Mouse (Mus musculus) cerebellum, adult 2 months (tissue): ENCODE measurements around the gene Usp49. TPM values are rescaled to one million over a fixed set of nuclear protein-coding genes. Genes with fewer than 3 reads are reported as not detected.
"Not testable (repeated sequence)": the region's sequence is repeated elsewhere in the genome, so short reads cannot be mapped to it uniquely, and the experiment has no call there.

Experiments
- DNase-seq, 2 experiments: peaks; one replicate each; pipeline ENCODE4 v3.0.0; 2021
- H3K27ac ChIP-seq: fragments of 200-500 bp; 2 replicates; pipeline ENCODE4 v1.5.1; 2012; ENCODE audit warnings: low read length, control low read depth, inconsistent platforms; ENCODE audit not compliant: insufficient read depth
- H3K27me3 ChIP-seq: fragments of 200-500 bp; 2 replicates; pipeline ENCODE4 v1.6.1; 2012; ENCODE audit warnings: inconsistent platforms, mild to moderate bottlenecking, low read length, moderate library complexity; ENCODE audit not compliant: control insufficient read depth, insufficient read depth
- H3K4me1 ChIP-seq: fragments of 200-500 bp; 2 replicates; pipeline ENCODE4 v1.6.1; 2011; ENCODE audit warnings: low read length; ENCODE audit not compliant: control insufficient read depth, insufficient read depth
- H3K4me3 ChIP-seq: fragments of 200-500 bp; replicated peaks from 2 replicates; pipeline ENCODE3; 2011; ENCODE audit warnings: mild to moderate bottlenecking, low read depth, low read length, control low read depth; ENCODE audit not compliant: insufficient read depth
- CTCF ChIP-seq: fragments of 200-500 bp; IDR thresholded peaks from 2 replicates; pipeline ENCODE4 v1.5.1; 2011; ENCODE audit warnings: low read depth, mild to moderate bottlenecking, control low read depth, low read length, moderate library complexity, borderline replicate concordance; ENCODE audit not compliant: insufficient read depth
- POLR2A ChIP-seq: fragments of 200-500 bp; IDR thresholded peaks from 2 replicates; pipeline ENCODE4 v1.6.1; 2011; ENCODE audit warnings: low read length, control low read depth, borderline replicate concordance; ENCODE audit not compliant: insufficient read depth
- WGBS: fragments of 180-500 bp; shearing (Covaris S2); methylation state at CpG from one replicate; pipeline ENCODE4 v1.1.7; 2018; 5-methylcytosine and 5-hydroxymethylcytosine counted together
- polyA plus RNA-seq: library from polyadenylated mRNA; depleted of rRNA; stranded (reverse); fragments of >200 nt; gene quantifications from 2 replicates; pipeline ENCODE4 v1.2.3, GENCODE M21; 2012

The Usp49 gene
- polyA plus RNA-seq, 1 experiment: 11.2 TPM

DNA sequence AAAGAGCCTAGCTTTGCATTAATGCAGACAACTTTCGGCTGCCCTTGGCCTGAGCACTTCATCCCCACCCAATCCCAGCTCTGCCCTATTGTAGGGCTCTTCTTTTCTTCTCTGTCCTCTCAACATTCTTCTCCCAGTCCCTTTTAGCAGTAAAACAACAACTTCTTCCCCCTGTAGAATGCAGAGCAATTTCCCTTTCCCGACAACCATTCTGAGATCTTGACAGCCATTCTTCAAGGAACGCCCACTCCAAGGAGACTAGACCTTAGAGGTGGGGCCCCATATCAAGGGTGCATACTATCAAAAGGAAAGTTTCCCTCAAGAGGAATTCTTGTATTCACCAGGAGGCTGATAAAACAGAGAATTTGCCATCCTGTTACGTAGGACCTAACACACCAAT, 18.5 kb downstream of the Usp49 start:
- H3K4me1 ChIP-seq: no peaks in the 10 kb centered on the region
- H3K4me3 ChIP-seq: no peak overlapping the region
- 68% methylated on average over 4 of the region's 4 CpGs for WGBS
- no peaks in the 10 kb centered on the region for H3K27me3 ChIP-seq
- TF ChIP-seq CTCF (no peak), POLR2A (no peak)
- DNase-seq: no peak
- H3K27ac ChIP-seq: no peak overlapping the region

DNA sequence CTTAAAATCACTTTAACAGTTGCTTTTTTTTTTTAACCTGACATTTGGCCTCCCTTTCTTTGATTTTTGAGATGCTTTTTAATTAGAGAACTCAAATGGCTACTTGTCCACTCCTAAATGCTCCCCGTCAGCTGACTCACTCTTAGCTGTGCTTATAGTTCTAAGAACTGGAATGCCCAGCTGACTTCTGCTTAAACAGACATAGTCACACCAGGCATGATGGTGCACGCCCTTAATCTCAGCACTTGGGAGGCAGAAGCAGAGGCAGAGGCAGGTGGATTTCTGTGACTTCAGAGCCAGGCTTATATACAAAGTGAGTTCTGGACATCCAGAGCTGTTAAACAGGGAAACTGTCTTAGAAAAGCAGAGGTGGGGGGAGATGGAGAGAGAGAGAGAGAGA, 21.5 kb downstream of the Usp49 start:
- no peak for DNase-seq
- Histone ChIP-seq H3K4me1 (no peaks in the 10 kb centered on the region), H3K4me3 (no peak overlapping the region), H3K27me3 (no peaks in the 10 kb centered on the region), H3K27ac (no peak overlapping the region)
- 87% methylated on average over 2 of the region's 2 CpGs for WGBS
- TF ChIP-seq CTCF: no peak
- TF ChIP-seq POLR2A: no peak

DNA sequence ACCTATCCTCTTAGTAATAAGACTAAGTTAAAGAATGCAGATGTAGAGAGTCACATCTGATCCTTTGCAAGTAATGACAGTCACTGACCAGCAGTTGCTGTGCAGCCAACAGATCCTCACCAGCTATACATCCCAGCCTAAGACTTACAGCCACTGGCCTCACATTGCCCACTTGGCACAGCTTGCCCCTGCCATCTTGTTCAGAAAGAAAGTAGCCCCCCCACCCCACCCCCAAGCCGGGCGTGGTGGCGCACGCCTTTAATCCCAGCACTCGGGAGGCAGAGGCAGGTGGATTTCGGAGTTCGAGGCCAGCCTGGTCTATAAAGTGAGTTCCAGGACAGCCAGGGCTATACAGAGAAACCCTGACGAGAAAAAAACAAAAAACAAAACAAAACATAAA, 23.9 kb downstream of the Usp49 start:
- DNase-seq, H3K27ac ChIP-seq, H3K4me1 ChIP-seq, H3K4me3 ChIP-seq, H3K27me3 ChIP-seq: not testable (repeated sequence)
- 92% methylated on average over 8 of the region's 8 CpGs for WGBS

DNA sequence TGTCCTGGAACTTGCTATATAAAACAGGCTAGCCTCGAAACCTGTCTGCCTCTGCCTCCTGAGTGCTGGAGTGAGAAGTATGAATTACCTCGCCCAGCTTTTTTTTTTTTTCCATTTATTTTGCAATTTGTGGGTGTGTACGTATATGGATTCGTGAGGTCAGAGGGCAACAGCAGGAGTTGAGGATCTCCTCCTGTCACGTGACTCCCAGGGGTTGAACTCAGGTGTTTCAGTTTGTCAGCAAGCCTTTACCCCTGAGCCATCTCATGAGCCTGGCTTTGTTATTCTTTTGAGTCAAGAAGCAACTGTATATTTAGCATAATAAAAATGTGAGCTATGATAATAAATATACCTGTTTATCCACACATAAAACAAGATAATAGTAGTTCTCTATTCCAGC, 25.2 kb downstream of the Usp49 start:
- 81% methylated on average over 5 of the region's 5 CpGs for WGBS
- Histone ChIP-seq H3K27ac (no peak overlapping the region), H3K4me3 (no peak overlapping the region), H3K27me3 (no peaks in the 10 kb centered on the region), H3K4me1 (no peaks in the 10 kb centered on the region)
- TF ChIP-seq POLR2A: no peak
- TF ChIP-seq CTCF: no peak
- no peak for DNase-seq

DNA sequence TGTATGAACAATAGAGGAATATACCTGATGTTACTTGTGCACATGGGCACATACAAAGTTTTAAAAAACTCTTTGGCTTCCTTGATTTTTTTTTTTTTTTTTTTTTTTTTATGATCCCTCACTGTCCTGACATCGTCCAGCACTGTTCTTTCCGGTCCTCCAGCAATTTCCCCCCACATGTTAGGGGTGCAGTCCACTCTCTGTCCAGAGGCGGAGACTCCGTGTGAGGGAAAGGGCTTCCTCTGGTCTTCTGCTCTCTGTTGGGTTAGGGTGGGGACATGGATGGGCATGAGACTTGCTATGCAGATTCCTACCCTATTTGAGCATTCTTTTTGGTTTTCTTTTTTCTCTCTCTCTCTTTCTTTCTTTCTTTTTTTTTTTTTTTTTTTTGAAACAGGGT, 27.4 kb downstream of the Usp49 start:
- no peak overlapping the region for H3K27ac ChIP-seq
- DNase-seq: no peak
- no peaks in the 10 kb centered on the region for H3K27me3 ChIP-seq
- TF ChIP-seq POLR2A (no peak), CTCF (no peak)
- no peak overlapping the region for H3K4me3 ChIP-seq
- H3K4me1 ChIP-seq: no peaks in the 10 kb centered on the region
- 83% methylated on average over 4 of the region's 4 CpGs for WGBS

DNA sequence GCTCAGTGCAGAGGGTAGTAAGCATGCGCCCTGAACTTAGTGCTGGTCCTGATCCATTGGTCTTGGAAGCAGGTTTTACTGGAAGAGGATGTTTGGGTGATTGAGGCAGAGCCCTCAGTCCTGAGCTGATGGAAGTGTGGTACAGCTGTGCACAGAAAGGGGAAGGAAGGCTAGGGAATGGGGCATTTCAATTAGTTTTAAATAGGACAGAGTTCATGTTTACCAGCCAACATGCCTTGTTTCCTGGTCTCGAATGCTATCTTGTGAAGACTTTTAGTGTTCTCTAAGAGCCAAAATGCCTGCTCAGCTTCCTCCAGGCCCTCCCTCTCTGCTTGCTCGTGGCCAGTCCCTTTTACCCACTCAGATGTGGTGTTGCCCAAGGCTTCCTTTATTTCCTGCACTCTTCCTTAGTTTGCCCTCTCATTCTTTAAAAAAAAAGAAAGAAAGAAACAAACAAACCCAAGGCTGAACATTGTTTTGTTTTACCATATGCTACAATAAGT, 28.3 kb downstream of the Usp49 start:
- 90% methylated on average over 3 of the region's 3 CpGs for WGBS
- TF ChIP-seq POLR2A (no peak), CTCF (no peak)
- Histone ChIP-seq H3K27ac (no peak overlapping the region), H3K4me1 (no peaks in the 10 kb centered on the region), H3K4me3 (no peak overlapping the region), H3K27me3 (no peaks in the 10 kb centered on the region)
- DNase-seq: no peak

DNA sequence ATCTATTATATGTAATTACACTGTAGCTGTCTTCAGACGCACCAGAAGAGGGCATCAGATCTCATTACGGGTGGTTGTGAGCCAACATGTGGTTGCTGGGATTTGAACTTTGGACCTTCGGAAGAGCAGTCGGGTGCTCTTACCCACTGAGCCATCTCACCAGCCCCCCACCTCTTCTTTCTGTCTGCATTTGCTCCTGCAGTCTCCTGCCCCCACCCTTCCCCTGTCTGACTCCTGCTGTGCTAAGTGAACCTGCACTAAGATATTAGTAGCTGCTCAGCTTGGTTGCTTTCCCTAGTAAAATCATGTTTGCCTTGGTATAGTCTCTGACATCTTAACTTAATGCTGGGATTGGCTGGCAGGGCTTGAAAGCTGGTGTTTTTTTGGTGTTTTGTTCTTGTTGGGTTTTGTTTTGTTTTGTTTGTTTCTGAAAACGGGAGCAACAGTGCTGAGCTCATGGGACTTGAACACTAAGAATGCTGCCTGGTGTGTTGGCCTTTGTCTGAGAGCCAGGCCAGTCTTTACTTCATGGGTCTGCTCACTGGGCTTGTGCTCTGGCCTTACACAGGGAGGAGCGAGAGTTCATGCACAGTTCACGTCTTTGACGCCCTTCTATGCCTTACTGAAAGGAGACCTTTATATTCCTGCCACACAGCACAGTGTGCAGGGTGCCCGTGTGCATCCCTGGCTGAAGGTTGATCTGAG, 32.7 kb downstream of the Usp49 start:
- H3K27ac ChIP-seq: no peak overlapping the region
- DNase-seq: no peak
- H3K4me1 ChIP-seq: no peaks in the 10 kb centered on the region
- no peaks in the 10 kb centered on the region for H3K27me3 ChIP-seq
- WGBS: 45% methylated on average over 9 of the region's 9 CpGs
- TF ChIP-seq POLR2A (no peak), CTCF (no peak)
- H3K4me3 ChIP-seq: no peak overlapping the region

DNA sequence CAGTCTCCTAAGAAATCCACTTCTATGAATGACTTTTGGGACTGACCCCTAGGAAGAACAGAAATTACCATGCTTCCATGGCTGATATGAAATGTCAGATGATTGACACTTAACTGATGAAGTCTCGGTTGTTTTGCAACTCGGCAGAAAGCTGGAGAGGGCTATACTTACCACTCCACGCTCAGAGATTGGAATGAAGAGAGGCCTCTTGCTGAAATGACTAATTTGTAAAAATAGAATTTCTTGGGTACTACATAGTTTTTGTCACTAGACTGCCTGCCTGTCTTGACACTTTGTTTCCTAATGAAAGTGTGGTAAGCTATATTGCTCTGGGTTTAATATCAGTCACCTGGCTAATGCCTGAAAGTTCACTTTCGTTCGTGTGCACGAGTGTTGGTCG, 34.0 kb downstream of the Usp49 start:
- H3K27ac ChIP-seq: no peak overlapping the region
- WGBS: 84% methylated on average over 7 of the region's 7 CpGs
- no peak overlapping the region for H3K4me3 ChIP-seq
- DNase-seq: no peak
- H3K4me1 ChIP-seq: no peaks in the 10 kb centered on the region
- no peak for TF ChIP-seq CTCF
- TF ChIP-seq POLR2A: no peak
- H3K27me3 ChIP-seq: no peaks in the 10 kb centered on the region

DNA sequence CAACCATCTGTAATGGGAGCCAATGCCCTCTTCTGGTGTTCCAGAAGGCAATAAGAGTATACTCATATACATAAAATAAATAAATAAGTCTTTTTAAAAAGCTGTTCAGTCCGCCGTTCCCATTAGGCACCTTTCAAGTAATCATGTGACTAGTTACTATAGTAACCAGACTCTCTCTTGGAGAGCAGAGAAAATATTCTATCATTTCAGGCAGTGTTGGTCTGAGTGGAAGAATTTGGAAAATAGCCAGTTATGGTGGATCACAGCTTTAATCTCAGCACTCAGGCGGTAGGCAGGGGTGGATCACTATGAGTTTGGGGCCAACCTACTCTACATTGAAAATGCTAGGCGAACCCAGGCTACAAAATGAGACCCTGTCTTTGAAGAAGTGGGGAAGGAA, 38.7 kb downstream of the Usp49 start:
- no peaks in the 10 kb centered on the region; the same call in 1 of the 2 replicates for H3K4me1 ChIP-seq
- H3K4me3 ChIP-seq: no peak overlapping the region
- no peak for DNase-seq
- H3K27ac ChIP-seq: no peak overlapping the region
- no peak for TF ChIP-seq POLR2A
- TF ChIP-seq CTCF: no peak
- H3K27me3 ChIP-seq: no peaks in the 10 kb centered on the region
- WGBS: 59% methylated on average over 4 of the region's 4 CpGs
